Mouse (Mus musculus) urinary bladder, postnatal 14 days (tissue): ENCODE data around the gene P3h3.
"Not testable (repeated sequence)": the region's sequence is repeated elsewhere in the genome, so short reads cannot be mapped to it uniquely, and the experiment has no call there.

Experiments
- DNase-seq: peaks from one replicate; pipeline ENCODE4 v3.0.0; 2021; ENCODE audit warnings: low spot score

The P3h3 gene

GRCm38 (mm10) chr6:124809052-124809774, 48.3 kb downstream of the P3h3 start:
- peak; percentile 85 for DNase-seq

- DNase-seq: peak; percentile 82
Observed at GRCm38 (mm10) chr6:124808358-124809012, 49.1 kb downstream of the P3h3 start, which contains the start of gene Spsb2. Gene Spsb2 (plus strand): TSS chr6:124808661.

- DNase-seq: no peak
Observed at GRCm38 (mm10) chr6:124807986-124808357, 49.6 kb downstream of the P3h3 start.

- DNase-seq: no peak
Observed at GRCm38 (mm10) chr6:124807366-124807765, 50.2 kb downstream of the P3h3 start.

- no peak for DNase-seq
Observed at GRCm38 (mm10) chr6:124806446-124807140, 51.0 kb downstream of the P3h3 start.

GRCm38 (mm10) chr6:124805341-124806321, 51.9 kb downstream of the P3h3 start:
- DNase-seq: peak; percentile 97

- no peak for DNase-seq
Observed at GRCm38 (mm10) chr6:124804341-124804740, 53.2 kb downstream of the P3h3 start.

- not testable (repeated sequence) for DNase-seq
Observed at GRCm38 (mm10) chr6:124803691-124804090, 53.9 kb downstream of the P3h3 start.

GRCm38 (mm10) chr6:124803061-124803460, 54.5 kb downstream of the P3h3 start:
- no peak for DNase-seq

GRCm38 (mm10) chr6:124802400-124802799, 55.2 kb downstream of the P3h3 start:
- not testable (repeated sequence) for DNase-seq

- no peak for DNase-seq
Observed at GRCm38 (mm10) chr6:124796200-124796599, 61.4 kb downstream of the P3h3 start.

- DNase-seq: no peak
Observed at GRCm38 (mm10) chr6:124795781-124796180, 61.8 kb downstream of the P3h3 start.

GRCm38 (mm10) chr6:124791911-124792310, 65.6 kb downstream of the P3h3 start:
- DNase-seq: no peak
